Mouse (Mus musculus): Measurements from ENCODE around the gene Gm20792. TPM values are rescaled to one million over a fixed set of nuclear protein-coding genes. Genes with fewer than 3 reads are reported as not detected.
"Not testable (repeated sequence)": the region's sequence is repeated elsewhere in the genome, so short reads cannot be mapped to it uniquely, and the experiment has no call there.

The Gm20792 gene
- polyA plus RNA-seq (2014; fragmentation: Nextera tagmentation; extraction: Ambion mirVana) = not detected in 2 replicates

DNA sequence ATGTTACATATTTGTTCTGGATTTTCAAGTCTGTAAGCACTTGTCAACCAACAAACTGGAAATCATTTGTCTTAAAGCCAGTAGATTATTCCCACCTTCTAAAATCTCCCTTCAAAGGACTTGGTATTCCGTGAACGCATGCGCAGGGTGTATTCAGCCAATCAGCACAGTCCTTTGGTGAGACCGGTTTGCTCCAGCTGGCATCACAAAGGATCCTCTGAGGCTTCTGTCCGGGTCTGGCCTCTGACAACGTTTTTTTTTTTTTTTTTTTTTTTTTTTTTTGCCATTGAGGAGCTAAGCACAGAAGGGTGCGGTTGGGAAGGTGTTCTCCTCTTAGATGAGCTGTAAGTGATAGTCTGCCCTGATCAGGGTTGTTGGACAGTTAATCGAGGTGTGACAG, at the start of gene Gm20792:
Gm20792 (plus strand) TSS at position 301 of the 400 bp plus-strand sequence.
- H3K9me3 ChIP-seq (ENCODE audit: control insufficient read depth, low read length); H3K27ac ChIP-seq (ENCODE audit: low read depth, low read length); DNase-seq (ENCODE audit: low spot score); H3K36me3 ChIP-seq (ENCODE audit: control insufficient read depth, insufficient read depth, low read length); H3K9ac ChIP-seq (ENCODE audit: low read depth, low read length); ATAC-seq (replicated peaks; ENCODE audit: low FRiP score); H3K4me2 ChIP-seq; H3K4me3 ChIP-seq (ENCODE audit: low read depth, low read length); H3K27me3 ChIP-seq (replicated peaks; ENCODE audit: control insufficient read depth, insufficient read depth, low read length); H3K4me1 ChIP-seq (replicated peaks; ENCODE audit: control insufficient read depth, insufficient read depth, low read length): not testable (repeated sequence)
- no CpG with 5 or more reads among the region's 8 CpGs for WGBS
